Mouse (Mus musculus) retina, postnatal 1 day (tissue): ENCODE data around the gene Gm20431.
A peak's percentile ranks its signal among the peaks of the same experiment; 100 is the strongest.

Experiments used
- DNase-seq: peaks from one replicate; pipeline ENCODE4 v3.0.0-alpha.2; 2012

The Gm20431 gene

DNA sequence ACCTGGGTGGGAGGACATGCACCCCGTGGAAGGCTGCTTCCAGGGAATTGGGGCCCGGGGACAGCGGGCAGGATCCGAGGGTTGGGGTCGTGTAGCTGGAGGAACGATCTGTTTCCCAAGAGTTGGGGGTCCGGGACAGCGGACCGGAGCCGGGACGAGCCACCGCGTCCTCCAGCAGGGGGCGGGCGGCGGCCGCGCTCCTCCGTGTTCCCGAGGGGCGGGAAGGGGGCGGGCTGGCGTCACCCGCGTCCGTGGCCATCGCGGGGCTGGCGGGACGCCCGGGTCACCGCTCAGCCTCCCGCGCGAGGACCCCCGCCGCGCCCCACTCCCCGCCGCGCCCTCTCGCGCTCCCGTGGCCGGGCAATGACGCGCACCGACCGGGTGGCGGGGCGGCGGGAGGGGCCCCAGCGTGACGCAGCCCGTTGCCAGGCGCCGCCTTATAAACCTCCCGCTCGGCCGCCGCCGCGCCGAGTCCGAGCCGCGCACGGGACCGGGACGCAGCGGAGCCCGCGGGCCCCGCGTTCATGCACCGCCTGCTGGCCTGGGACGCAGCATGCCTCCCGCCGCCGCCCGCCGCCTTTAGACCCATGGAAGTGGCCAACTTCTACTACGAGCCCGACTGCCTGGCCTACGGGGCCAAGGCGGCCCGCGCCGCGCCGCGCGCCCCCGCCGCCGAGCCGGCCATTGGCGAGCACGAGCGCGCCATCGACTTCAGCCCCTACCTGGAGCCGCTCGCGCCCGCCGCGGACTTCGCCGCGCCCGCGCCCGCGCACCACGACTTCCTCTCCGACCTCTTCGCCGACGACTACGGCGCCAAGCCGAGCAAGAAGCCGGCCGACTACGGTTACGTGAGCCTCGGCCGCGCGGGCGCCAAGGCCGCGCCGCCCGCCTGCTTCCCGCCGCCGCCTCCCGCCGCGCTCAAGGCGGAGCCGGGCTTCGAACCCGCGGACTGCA lies 27.5 kb upstream of the Gm20431 start, which contains the start of gene Cebpb:
Cebpb (plus strand) TSS at position 418 of the 954 bp plus-strand sequence.
- peak; percentile 75 for DNase-seq

DNA sequence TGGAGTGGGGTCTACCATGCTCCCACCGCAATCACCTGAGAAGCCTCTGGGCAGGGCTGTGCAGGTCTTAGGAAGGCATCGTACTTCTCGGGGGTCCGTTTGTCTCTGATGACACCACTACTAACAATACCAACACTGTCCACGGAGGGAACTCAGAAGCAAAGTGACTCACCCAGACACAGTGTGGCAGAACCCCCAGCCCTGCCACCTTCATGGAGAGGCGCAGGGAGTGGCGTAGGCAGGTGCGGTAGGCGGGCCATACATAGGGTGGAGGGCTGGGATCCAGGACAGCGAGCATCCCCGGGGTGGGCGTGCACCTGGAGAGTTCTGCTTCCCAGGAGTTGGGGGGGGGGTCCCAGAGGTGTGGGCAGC lies 26.8 kb upstream of the Gm20431 start:
- DNase-seq: peak; percentile 42

DNA sequence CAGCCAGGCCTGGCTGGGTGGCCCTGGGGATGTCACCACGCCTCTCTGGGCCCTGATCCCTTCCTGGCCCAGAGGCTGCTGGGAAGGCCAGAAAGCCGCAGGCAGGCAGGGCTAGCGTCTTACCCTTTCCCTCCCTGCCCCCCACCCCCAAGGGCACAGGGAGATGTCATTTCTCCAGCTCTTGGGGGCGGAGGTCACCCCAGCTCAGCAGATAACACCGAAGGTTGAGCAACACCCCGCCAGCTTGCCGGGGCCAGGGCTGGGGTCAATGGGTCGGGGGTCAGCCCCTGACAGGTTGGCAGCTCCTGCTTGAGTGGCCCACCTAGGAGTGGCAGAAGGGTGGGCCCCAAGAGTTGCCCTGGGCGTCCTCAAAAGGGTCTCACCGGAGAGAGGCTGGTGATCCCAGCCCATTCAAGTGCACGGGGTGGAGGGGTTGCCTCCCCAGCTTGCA lies 26.4 kb upstream of the Gm20431 start:
- DNase-seq: peak; percentile 30

DNA sequence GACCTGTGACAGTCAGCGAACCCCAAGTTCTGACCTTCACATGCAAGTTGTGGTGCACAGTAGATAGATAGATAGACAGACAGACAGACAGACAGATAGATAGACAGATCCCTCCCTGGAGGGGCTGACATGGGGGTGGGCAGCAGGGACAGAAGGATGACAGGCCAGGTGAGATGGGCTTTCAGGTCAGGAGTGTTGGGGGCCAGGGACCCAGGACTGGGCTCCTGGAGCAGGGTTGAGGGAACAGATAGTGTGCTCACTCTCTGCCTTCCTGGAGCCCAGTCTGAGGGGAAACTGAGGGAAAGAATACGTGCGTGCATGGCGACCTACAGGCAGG lies 25.9 kb upstream of the Gm20431 start:
- no peak for DNase-seq

GRCm38 (mm10) chr2:167686382-167687249 lies 25.3 kb upstream of the Gm20431 start:
- DNase-seq: no peak

- no peak for DNase-seq
These were observed 24.6 kb upstream of the Gm20431 start for GRCm38 (mm10) chr2:167685865-167686264.

GRCm38 (mm10) chr2:167685137-167685536 lies 23.8 kb upstream of the Gm20431 start:
- peak; percentile 91 for DNase-seq

DNA sequence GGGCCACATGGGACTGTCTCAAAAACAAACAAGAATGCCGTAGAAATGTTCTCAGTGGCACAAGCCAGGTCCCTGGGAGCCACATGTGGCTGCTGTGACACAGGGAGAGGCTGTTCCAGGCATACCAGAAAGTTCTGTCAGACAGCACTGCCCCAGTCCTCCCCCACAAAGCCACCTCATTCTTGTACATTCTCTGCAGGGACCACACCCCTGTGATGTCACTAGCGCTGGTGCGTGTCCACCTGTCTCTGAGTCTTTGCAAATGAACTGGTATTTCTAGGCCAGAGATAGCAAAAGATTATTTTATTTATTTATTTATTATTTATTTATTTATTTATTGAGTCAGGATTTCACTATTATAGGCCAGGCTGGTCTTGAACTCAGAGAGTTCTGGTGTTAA lies 22.4 kb upstream of the Gm20431 start:
- no peak for DNase-seq

DNA sequence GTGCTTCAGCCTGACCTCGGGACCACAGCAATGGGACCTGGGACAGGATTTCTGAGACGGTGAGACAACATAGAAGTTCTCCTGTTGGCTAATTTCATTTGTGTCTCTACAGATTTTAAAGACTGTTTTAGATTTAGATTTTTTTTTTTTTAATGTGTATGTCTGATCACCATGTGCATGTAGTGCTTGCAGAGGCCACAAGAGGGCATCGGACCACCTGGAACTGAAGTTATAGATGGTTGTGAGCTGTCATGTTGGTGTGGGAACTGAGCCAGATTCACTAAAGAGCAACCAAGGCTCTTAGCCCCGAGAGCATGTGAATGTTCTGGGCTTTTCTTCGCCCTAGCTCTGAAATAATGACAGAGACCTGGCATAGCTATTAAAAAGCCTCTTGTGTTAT lies 19.4 kb upstream of the Gm20431 start:
- peak; percentile 67 for DNase-seq

GRCm38 (mm10) chr2:167679902-167680430 lies 18.7 kb upstream of the Gm20431 start:
- peak; percentile 87 for DNase-seq

DNA sequence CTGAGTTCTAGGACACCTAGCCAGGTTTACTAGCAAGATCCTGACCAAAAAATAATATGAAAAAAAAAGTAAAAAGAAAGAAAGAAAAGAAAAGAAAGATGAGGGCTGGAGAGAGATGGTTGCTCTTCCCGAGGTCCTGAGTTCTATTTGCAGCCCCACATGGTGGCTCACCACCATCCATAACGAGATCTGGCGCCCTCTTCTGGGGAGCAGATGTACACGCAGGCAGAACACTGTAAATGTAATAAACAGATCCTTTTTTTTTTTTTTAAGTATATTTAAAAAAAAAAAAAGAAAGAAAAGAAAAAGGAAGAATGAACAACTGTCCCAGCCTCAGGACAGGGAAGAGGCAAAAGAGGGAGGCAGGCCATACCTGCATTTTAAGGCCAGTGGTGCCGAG lies 17.3 kb upstream of the Gm20431 start:
- no peak for DNase-seq

- peak; percentile 69 for DNase-seq
These were observed 14.0 kb upstream of the Gm20431 start for GRCm38 (mm10) chr2:167675120-167675909.

DNA sequence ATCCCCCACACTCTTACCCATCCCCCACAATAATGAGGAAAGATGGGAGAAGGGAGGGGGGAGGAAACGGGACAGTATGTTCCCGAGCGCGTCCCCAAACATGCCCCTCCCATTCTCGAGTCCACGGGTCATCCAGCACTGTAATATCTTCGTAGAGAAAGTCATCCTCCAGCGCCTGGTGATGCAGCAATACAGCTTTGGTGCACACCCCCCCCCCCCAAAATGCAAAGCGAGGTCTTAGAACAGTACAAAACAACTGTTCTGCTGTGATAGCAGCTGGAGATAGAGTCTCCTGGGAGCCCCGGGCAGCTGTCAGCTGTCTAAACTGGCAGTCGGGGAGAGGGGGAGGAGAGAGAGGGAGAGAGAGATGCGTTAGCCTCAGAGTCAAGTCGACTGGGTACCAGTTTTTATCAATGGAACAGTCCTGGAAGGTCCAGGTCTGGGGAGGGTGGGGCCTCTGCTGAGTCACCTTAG lies 11.0 kb upstream of the Gm20431 start:
- peak; percentile 68 for DNase-seq

DNA sequence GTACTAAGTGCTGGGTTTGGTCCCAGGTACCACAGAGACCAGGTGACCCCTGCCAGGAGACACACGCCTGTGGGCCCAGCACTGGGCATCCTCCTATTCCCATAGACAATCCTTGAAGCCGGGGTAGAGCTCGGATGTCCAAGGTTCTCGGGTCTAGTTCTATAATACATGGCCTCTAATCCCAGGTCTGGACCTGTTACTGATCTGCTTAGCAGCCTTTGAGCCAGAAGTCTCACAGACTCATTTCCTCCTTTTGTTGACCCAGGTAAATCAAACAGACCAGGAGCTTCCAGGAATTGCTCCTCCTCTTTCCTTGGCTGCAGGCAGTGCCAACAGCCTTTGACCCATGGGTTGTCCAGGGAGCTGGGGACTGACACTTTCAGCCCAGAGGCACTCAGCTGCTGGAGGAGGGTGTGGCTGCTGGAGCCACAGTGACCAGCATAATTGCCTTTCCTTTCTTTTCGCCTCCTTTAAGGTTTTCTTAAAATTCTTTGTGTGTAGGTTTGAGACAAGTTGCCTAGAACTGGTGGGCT lies 9.9 kb upstream of the Gm20431 start:
- no peak for DNase-seq

DNA sequence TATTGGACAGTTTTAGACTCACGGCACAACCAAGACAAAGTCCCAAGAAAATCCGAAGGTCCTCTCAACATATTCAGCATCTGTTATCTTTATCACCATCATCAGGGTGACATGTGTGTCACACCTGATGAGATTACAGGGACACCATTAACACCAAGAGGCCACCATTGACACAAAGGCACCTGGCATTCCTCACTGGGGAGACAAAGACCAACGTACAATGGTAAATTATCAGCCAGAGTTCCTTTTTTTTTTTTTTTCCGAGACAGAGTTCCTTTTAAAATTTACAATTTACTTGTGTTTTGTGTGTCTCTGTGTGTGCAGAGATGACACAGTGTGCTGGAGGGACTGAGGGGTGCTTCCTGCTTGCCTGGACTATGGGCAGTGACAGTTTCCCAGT lies 8.1 kb upstream of the Gm20431 start:
- no peak for DNase-seq

DNA sequence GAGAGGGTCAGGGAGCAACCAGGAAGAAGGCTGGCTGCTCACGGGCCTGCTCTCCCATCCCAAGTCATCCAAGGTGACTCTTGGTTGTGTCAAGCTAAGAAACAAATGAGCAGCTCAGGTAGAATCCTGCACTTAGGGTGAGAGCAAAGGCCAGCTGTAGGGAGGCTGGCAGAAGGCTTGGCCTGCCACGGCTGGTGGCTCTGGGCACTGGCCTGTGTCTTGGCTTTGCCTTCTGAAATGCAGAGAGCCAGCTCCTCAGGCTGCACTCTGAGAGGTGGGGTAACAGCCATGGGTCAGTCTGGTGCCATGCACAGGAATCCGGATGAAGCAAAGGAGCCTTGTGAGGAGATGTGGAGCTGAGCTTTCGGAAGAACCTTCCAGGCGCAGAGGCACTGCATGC lies 7.1 kb upstream of the Gm20431 start:
- DNase-seq: no peak

- no peak for DNase-seq
These were observed 4.8 kb upstream of the Gm20431 start for GRCm38 (mm10) chr2:167665972-167666713.

GRCm38 (mm10) chr2:167662713-167663112 lies 1.4 kb upstream of the Gm20431 start:
- no peak for DNase-seq

- no peak for DNase-seq
These were observed 705 bp downstream of the Gm20431 start for GRCm38 (mm10) chr2:167660611-167660971.

DNA sequence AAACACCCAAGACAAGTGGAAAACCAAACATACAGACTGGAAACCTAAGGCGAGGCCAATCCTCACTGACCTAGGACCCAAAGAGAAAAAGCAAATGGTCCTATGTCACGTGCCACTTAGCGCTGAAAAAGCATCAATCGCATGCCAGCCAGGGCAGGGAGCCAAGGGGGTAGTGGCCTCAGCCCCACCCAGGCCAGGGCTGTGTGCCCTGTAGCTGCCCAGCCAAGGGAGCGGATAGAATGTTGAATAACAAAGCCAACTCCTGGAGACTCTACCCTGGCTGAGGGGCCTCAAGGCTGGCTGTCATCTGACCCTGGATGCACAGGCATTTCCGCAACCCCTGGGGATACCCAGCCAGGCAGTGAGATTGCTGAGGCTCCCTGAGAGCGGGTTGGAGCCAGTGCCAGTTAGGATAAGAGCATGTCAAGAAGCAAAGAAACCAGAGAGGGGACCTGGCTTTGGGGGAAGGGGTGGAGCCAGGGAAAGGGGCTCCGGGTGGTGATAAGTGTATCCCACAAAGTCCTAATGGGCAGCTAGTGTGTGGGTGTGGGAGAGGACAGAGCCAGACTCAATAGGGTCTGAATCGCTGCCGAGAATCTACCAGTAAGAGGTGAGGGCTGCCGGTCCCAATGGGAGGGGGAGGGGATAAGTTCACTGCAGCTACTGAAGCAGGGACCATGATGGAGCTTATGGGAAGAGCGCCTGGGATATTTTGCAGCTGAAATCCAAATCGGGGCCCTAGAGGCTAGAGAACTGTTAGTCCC lies 1.3 kb downstream of the Gm20431 start:
- peak; percentile 55 for DNase-seq
